Mouse (Mus musculus) thymus, adult 2 months (tissue): ENCODE measurements around the gene Hyal3.

ENCODE experiments used
- CTCF ChIP-seq: fragments of 200-500 bp; IDR thresholded peaks from 2 replicates; pipeline ENCODE4 v1.5.1; 2012; ENCODE audit warnings: mild to moderate bottlenecking, control low read depth, low read length, moderate library complexity, borderline replicate concordance; ENCODE audit not compliant: control insufficient read depth, poor library complexity, insufficient read depth; ENCODE audit errors: extremely low read depth
- POLR2A ChIP-seq: fragments of 200-500 bp; IDR thresholded peaks from 2 replicates; pipeline ENCODE4 v1.6.1; 2012; ENCODE audit warnings: mild to moderate bottlenecking, low read length, control low read depth, moderate library complexity; ENCODE audit not compliant: control insufficient read depth, poor library complexity, insufficient read depth; ENCODE audit errors: extremely low read depth

- TF ChIP-seq CTCF = no peak
- no peak; the same call in 1 of the 2 replicates for TF ChIP-seq POLR2A
Observed at GRCm38 (mm10) chr9:107603251-107603650, 22.6 kb downstream of the Hyal3 start.
